Mouse (Mus musculus) heart, embryonic 14.5 days (tissue): ENCODE measurements at regions not wholly inside any gene's neighbourhood (a gene's known extent, or its start where the extent isn't known, plus 50 kb on each side); places are given as distances from the start of the nearest gene placed in this dataset.

Experiments used
- ATAC-seq: fragments of 200-750 bp; cut with Nextera tagmentation; 2 replicates; pipeline ENCODE4 v1.8.0; 2017; ENCODE audit warnings: low read depth, moderate TSS enrichment; ENCODE audit not compliant: insufficient number of reproducible peaks, insufficient read depth, low FRiP score
- H3K27ac ChIP-seq, 2 experiments: fragments of 200-500 bp in 1 of 2; fragments of 300-500 bp in 1 of 2; sonication (generic) in 1 of 2; replicated peaks in 1 of 2; 2 replicates each; pipeline ENCODE4 v1.5.1; 2012 to 2014; ENCODE audit warnings: low read depth in 2 of 2, low read length in 2 of 2, control low read depth in 1 of 2, mild to moderate bottlenecking in 1 of 2, mixed read lengths in 1 of 2; ENCODE audit not compliant: control insufficient read depth in 1 of 2, insufficient read depth in 1 of 2
- H3K27me3 ChIP-seq: fragments of 300-500 bp; sonication (generic); 2 replicates; pipeline ENCODE4 v1.6.1; 2014; ENCODE audit warnings: mild to moderate bottlenecking, low read length, control low read depth; ENCODE audit not compliant: control insufficient read depth, insufficient read depth
- H3K36me3 ChIP-seq: fragments of 300-500 bp; sonication (generic); 2 replicates; pipeline ENCODE4 v1.6.1; 2014; ENCODE audit warnings: mild to moderate bottlenecking, control low read depth, low read length, mixed read lengths; ENCODE audit not compliant: control insufficient read depth, insufficient read depth
- H3K4me1 ChIP-seq, 2 experiments: fragments of 200-500 bp in 1 of 2; fragments of 300-500 bp in 1 of 2; sonication (generic) in 1 of 2; 2 replicates each; pipeline ENCODE4 v1.6.1; 2012 to 2014; ENCODE audit warnings: low read length in 2 of 2, control low read depth in 1 of 2, mixed read lengths in 1 of 2; ENCODE audit not compliant: control insufficient read depth in 2 of 2, insufficient read depth in 2 of 2
- H3K4me2 ChIP-seq: fragments of 300-500 bp; sonication (generic); 2 replicates; pipeline ENCODE4 v1.6.1; 2014; ENCODE audit warnings: mild to moderate bottlenecking, low read length
- H3K4me3 ChIP-seq, 2 experiments: fragments of 200-500 bp in 1 of 2; fragments of 300-500 bp in 1 of 2; sonication (generic) in 1 of 2; 2 replicates each; pipeline ENCODE4 v1.5.1; 2012 to 2014; ENCODE audit warnings: low read length in 2 of 2, mild to moderate bottlenecking in 2 of 2, control low read depth in 1 of 2, low read depth in 1 of 2, moderate library complexity in 1 of 2; ENCODE audit not compliant: control insufficient read depth in 1 of 2, insufficient read depth in 1 of 2
- H3K9ac ChIP-seq: fragments of 300-500 bp; sonication (generic); 2 replicates; pipeline ENCODE4 v1.6.1; 2014; ENCODE audit warnings: mild to moderate bottlenecking, low read length
- H3K9me3 ChIP-seq: fragments of 300-500 bp; sonication (generic); 2 replicates; pipeline ENCODE4 v1.6.1; 2016; ENCODE audit warnings: low read length, control low read depth; ENCODE audit not compliant: control insufficient read depth
- WGBS: fragments of 180-500 bp; shearing (Covaris S2); extraction: QIAGEN DNeasy Blood & Tissue Kit; methylation state at CpG from one replicate; pipeline ENCODE4 v1.1.7; 2014; 5-methylcytosine and 5-hydroxymethylcytosine counted together

GRCm38 (mm10) chr13:34462808-34463511 is 118.0 kb upstream of the Slc22a23 start:
- peaks cover 22 to 24% of the 10 kb centered on the region in 2 experiments for H3K4me1 ChIP-seq
- no peak overlapping the region for H3K9ac ChIP-seq
- WGBS, result 15% methylated on average over 2 of the region's 2 CpGs
- H3K9me3 ChIP-seq, result no peaks in the 10 kb centered on the region
- no peaks in the 10 kb centered on the region for H3K27me3 ChIP-seq
- no peaks in the 10 kb centered on the region for H3K36me3 ChIP-seq
- no peak overlapping the region for H3K4me3 ChIP-seq
- peak overlapping the region; percentile 70 for H3K27ac ChIP-seq
- H3K4me2 ChIP-seq, result 0 out of 2 replicates have a peak overlapping the region, but pooled peaks have one; percentile 4
- peak; percentile 50 for ATAC-seq

DNA sequence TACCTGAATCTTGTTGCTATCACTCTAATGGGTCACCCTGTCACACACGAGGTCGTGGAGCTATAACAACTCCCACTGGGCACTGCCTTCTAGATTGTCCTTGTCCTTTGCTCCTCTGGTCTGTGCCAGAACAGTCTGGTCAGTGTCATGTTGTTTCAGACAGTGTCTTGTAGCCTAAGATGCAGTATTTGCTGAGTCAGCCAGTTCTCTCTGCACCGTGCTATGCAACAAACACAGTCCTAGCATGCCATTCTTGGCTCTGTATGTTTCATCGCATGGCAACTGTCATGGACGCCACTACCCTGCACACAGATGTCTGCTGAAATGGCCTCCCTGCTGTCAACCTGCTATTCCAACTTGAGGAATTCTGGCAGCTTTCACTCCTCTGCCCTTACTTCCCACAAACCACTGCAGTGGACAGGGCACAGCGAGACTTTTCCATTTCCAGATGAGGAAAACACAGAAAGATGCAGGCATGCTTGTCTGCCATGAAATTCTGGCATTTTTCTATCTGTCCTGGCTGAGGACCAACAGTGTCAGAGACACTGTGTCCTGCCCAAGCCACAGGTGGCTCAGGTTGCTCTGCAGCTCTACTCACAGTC is 117.3 kb upstream of the Slc22a23 start:
- Histone ChIP-seq H3K9me3 (no peaks in the 10 kb centered on the region), H3K9ac (no peak overlapping the region), H3K36me3 (no peaks in the 10 kb centered on the region), H3K27ac (peak overlapping the region; percentile 70; a peak in 3 of 4 replicates), H3K4me3 (no peak overlapping the region), H3K4me1 (peaks cover 22 to 24% of the 10 kb centered on the region in 2 experiments), H3K4me2 (no peak overlapping the region), H3K27me3 (no peaks in the 10 kb centered on the region)
- ATAC-seq, result 0 out of 2 replicates have a peak, but pooled peaks have one; percentile 50
- WGBS, result 50% methylated on average over 6 of the region's 6 CpGs

DNA sequence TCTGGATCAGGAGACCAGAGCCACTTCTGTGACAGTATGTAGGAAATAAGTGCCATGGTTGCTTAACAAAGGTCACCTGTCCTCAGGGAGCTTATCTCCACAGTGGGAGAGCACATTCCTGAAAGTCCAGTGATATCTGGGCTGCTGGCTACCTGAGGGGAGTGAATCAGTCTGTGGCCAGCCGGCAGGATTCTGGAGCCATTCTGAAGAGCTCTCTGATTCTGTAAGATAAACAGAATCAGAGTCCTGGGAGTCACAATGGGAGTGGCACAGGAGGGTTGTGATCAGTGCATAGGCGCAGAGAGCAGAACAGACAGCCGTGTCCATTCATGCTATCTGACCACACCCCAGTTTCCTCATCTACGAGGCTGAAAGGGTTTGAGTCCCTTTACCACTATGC is 116.0 kb upstream of the Slc22a23 start:
- H3K27me3 ChIP-seq, result no peaks in the 10 kb centered on the region
- ATAC-seq, result no peak
- no peak overlapping the region for H3K4me3 ChIP-seq
- no peak overlapping the region for H3K27ac ChIP-seq
- no peak overlapping the region for H3K9ac ChIP-seq
- no peaks in the 10 kb centered on the region for H3K9me3 ChIP-seq
- 24% methylated on average over 4 of the region's 4 CpGs for WGBS
- H3K4me2 ChIP-seq, result no peak overlapping the region
- H3K36me3 ChIP-seq, result no peaks in the 10 kb centered on the region
- peaks cover 22 to 24% of the 10 kb centered on the region in 2 experiments for H3K4me1 ChIP-seq

- 39% methylated on average over 3 of the region's 3 CpGs for WGBS
- Histone ChIP-seq H3K4me2 (no peak overlapping the region), H3K4me1 (peaks cover 3 to 4% of the 10 kb centered on the region in 2 experiments; a peak in 2 of 4 replicates), H3K27ac (no peak overlapping the region; a peak in 1 of 4 replicates), H3K27me3 (no peaks in the 10 kb centered on the region), H3K4me3 (no peak overlapping the region), H3K36me3 (no peaks in the 10 kb centered on the region), H3K9me3 (no peaks in the 10 kb centered on the region), H3K9ac (no peak overlapping the region)
- ATAC-seq, result no peak
Observed at GRCm38 (mm10) chr13:34456051-34456450, 111.1 kb upstream of the Slc22a23 start.

- Histone ChIP-seq H3K9ac (no peak overlapping the region), H3K4me1 (no peaks in the 10 kb centered on the region), H3K4me2 (no peak overlapping the region), H3K4me3 (no peak overlapping the region), H3K9me3 (no peaks in the 10 kb centered on the region), H3K27ac (no peak overlapping the region), H3K27me3 (no peaks in the 10 kb centered on the region), H3K36me3 (no peaks in the 10 kb centered on the region)
- no peak for ATAC-seq
Observed at GRCm38 (mm10) chr13:34446806-34447205, 101.8 kb upstream of the Slc22a23 start.

GRCm38 (mm10) chr13:34446327-34446726 is 101.3 kb upstream of the Slc22a23 start:
- H3K27ac ChIP-seq, result no peak overlapping the region
- no peaks in the 10 kb centered on the region for H3K9me3 ChIP-seq
- 85% methylated on average over 8 of the region's 8 CpGs for WGBS
- H3K9ac ChIP-seq, result no peak overlapping the region
- H3K27me3 ChIP-seq, result no peaks in the 10 kb centered on the region
- no peak overlapping the region for H3K4me3 ChIP-seq
- H3K4me2 ChIP-seq, result no peak overlapping the region
- H3K4me1 ChIP-seq, result no peaks in the 10 kb centered on the region
- ATAC-seq, result no peak
- H3K36me3 ChIP-seq, result no peaks in the 10 kb centered on the region

DNA sequence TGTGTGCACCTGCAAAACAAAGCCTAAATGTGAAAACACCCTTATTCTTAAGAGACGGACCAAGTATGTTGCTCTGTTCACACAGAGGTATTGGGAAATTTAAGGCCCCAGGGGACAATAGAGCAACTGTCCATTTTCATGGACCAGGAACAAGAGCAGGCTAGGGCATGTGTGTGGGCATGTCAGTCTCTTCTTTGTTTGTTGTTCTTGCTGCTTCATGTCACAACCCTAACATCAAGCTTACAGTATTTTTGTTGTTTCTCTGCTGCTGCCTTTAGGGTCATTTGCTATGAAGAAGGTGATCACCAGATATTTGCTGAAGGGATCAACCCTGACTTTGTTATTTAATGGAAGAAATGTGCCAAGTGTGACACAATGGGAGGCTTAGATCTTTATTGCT is 96.4 kb upstream of the Slc22a23 start:
- Histone ChIP-seq H3K9ac (no peak overlapping the region), H3K4me1 (no peaks in the 10 kb centered on the region), H3K36me3 (no peaks in the 10 kb centered on the region), H3K4me2 (no peak overlapping the region), H3K27ac (no peak overlapping the region), H3K4me3 (no peak overlapping the region), H3K27me3 (no peaks in the 10 kb centered on the region), H3K9me3 (no peaks in the 10 kb centered on the region)
- WGBS, result 78% methylated on average over 1 of the region's 1 CpGs
- no peak for ATAC-seq
